Mouse (Mus musculus) forebrain, postnatal 0 days (tissue): Measurements from ENCODE around the gene Prr5l. TPM values are rescaled to one million over a fixed set of nuclear protein-coding genes. Genes with fewer than 3 reads are reported as not detected.
A peak's percentile ranks its signal among the peaks of the same experiment; 100 is the strongest.

Experiments used
- ATAC-seq: fragments of 200-750 bp; cut with Nextera tagmentation; 2 replicates; pipeline ENCODE4 v1.8.0; 2017; ENCODE audit warnings: mild to moderate bottlenecking, moderate library complexity
- DNase-seq: peaks from one replicate; pipeline ENCODE4 v3.0.0-alpha.2; 2015
- H3K27ac ChIP-seq: fragments of 300-500 bp; sonication (generic); 2 replicates; pipeline ENCODE4 v1.5.1; 2014; ENCODE audit warnings: low read depth, mild to moderate bottlenecking, antibody characterized with exemption, low read length, moderate library complexity, mixed read lengths
- H3K27me3 ChIP-seq: fragments of 300-500 bp; sonication (generic); 2 replicates; pipeline ENCODE4 v1.6.1; 2014; ENCODE audit warnings: mild to moderate bottlenecking, low read length, mixed read lengths; ENCODE audit not compliant: insufficient read depth
- H3K36me3 ChIP-seq: fragments of 300-500 bp; sonication (generic); 2 replicates; pipeline ENCODE4 v1.6.1; 2014; ENCODE audit warnings: mild to moderate bottlenecking, moderate library complexity; ENCODE audit not compliant: insufficient read depth
- H3K4me1 ChIP-seq: fragments of 300-500 bp; sonication (generic); 2 replicates; pipeline ENCODE4 v1.6.1; 2014; ENCODE audit warnings: antibody characterized with exemption; ENCODE audit not compliant: insufficient read depth
- H3K4me2 ChIP-seq: fragments of 300-500 bp; sonication (generic); 2 replicates; pipeline ENCODE4 v1.6.1; 2014; ENCODE audit warnings: low read depth, mild to moderate bottlenecking, moderate library complexity
- H3K4me3 ChIP-seq: fragments of 300-500 bp; sonication (generic); 2 replicates; pipeline ENCODE4 v1.5.1; 2014; ENCODE audit warnings: low read depth, low read length, mixed read lengths
- H3K9ac ChIP-seq: fragments of 300-500 bp; sonication (generic); 2 replicates; pipeline ENCODE4 v1.6.1; 2014; ENCODE audit warnings: mild to moderate bottlenecking
- H3K9me3 ChIP-seq: fragments of 300-500 bp; sonication (generic); 2 replicates; pipeline ENCODE4 v1.6.1; 2016; ENCODE audit warnings: low read length
- CTCF ChIP-seq: sonication (generic); IDR thresholded peaks from 2 replicates; pipeline ENCODE4 v1.5.1; 2016; ENCODE audit warnings: antibody characterized with exemption, control low read depth, low read depth
- WGBS: fragments of 180-500 bp; shearing (Covaris S2); extraction: QIAGEN DNeasy Blood & Tissue Kit; methylation state at CpG from one replicate; pipeline ENCODE4 v1.1.7; 2014; 5-methylcytosine and 5-hydroxymethylcytosine counted together
- polyA plus RNA-seq: library from polyadenylated mRNA; unstranded; fragments of >200 nt; fragmentation: Nextera tagmentation; extraction: Ambion mirVana; gene quantifications from 2 replicates; pipeline ENCODE4 v1.2.1, GENCODE M21; 2015
- total RNA-seq: library from RNA; depleted of rRNA; stranded (reverse); fragments of >200 nt; gene quantifications from 2 replicates; pipeline ENCODE4 v1.2.3, GENCODE M21; 2014

Gene Prr5l
- total and polyA plus RNA-seq, 2 experiments from 2014 or later = 4.2 to 5.6 TPM

GRCm38 (mm10) chr2:101762405-101762804 lies 120.4 kb downstream of the Prr5l start:
- DNase-seq = no peak

DNA sequence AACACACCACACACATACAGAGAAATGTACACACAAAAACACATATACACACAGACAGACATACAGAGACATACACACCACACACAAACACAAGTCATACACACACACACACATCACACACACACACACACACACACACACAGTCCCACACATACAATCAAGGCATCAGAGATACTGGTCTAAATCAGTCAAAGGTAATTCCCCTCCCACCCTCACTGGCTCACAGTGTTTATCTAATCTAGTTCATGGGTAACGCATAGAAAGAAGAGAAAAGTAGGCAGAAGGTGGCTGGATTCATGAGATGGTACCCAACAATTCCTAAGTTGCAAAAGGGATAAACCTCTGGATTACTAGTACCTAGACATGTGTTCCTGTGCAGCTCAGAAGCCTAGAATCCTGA lies 120.9 kb downstream of the Prr5l start:
- no peaks in the 10 kb centered on the region for H3K27me3 ChIP-seq
- no peak overlapping the region for H3K27ac ChIP-seq

More at GRCm38 (mm10) chr2:101762405-101762804, 120.4 kb downstream of the Prr5l start:
- Histone ChIP-seq H3K9ac (no peak overlapping the region), H3K4me3 (no peak overlapping the region), H3K27ac (no peak overlapping the region), H3K27me3 (no peaks in the 10 kb centered on the region), H3K4me1 (no peaks in the 10 kb centered on the region), H3K36me3 (no peaks in the 10 kb centered on the region), H3K4me2 (no peak overlapping the region), H3K9me3 (no peaks in the 10 kb centered on the region)
- 78% methylated on average over 10 of the region's 10 CpGs for WGBS
- no peak for ATAC-seq
- no peak for TF ChIP-seq CTCF

DNA sequence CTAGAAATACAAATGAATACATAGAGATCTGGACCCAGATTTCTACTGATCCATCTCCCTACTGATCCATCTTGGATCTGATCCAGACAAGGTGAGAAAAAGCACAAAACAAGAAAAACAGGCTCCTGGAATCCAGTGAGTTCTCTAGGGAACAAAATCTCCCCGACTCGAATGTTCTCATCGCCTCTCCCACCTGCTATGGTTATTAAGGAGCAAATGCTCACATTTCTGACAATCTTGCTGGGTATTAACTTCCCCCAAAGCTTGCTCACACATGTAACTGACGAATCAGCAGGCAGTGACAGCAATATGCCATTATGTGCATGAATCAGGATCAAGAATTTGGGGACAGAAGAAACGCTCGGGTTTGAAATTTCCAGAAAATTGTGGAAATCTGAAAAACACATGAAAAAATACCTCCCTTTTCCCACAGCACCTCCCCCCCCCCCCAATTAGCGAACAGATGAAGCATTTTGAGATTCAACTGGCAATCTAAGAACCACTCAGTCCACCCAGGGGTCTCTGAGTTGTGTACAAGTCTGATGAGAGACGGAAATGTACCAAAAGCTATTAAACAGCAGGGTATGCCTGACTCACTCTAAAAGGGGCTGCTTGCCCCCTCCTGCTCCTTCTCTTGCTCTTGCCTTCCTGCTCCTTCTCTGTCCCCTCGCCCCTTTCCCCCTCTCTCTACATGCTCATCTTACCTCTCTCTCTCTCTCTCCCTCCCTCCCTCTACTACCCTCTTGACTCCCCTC lies 123.1 kb downstream of the Prr5l start:
- Histone ChIP-seq H3K4me1 (0 out of 2 replicates have a peak, but pooled peaks cover 8% of the 10 kb centered on the region), H3K9ac (no peak overlapping the region), H3K9me3 (no peaks in the 10 kb centered on the region), H3K4me3 (no peak overlapping the region), H3K36me3 (no peaks in the 10 kb centered on the region), H3K4me2 (no peak overlapping the region), H3K27me3 (no peaks in the 10 kb centered on the region), H3K27ac (no peak overlapping the region)
- ATAC-seq (peak; percentile 54; the same call in 1 of the 2 replicates), DNase-seq (peak; percentile 13)
- TF ChIP-seq CTCF = no peak
- WGBS = 61% methylated on average over 9 of the region's 9 CpGs

More for the DNA sequence above, 120.9 kb downstream of the Prr5l start:
- Histone ChIP-seq H3K9ac (no peak overlapping the region), H3K4me1 (no peaks in the 10 kb centered on the region), H3K9me3 (no peaks in the 10 kb centered on the region), H3K4me2 (no peak overlapping the region), H3K4me3 (no peak overlapping the region), H3K36me3 (no peaks in the 10 kb centered on the region)
- DNase-seq (no peak), ATAC-seq (no peak)
- TF ChIP-seq CTCF = no peak
- 96% methylated on average over 1 of the region's 1 CpGs for WGBS

DNA sequence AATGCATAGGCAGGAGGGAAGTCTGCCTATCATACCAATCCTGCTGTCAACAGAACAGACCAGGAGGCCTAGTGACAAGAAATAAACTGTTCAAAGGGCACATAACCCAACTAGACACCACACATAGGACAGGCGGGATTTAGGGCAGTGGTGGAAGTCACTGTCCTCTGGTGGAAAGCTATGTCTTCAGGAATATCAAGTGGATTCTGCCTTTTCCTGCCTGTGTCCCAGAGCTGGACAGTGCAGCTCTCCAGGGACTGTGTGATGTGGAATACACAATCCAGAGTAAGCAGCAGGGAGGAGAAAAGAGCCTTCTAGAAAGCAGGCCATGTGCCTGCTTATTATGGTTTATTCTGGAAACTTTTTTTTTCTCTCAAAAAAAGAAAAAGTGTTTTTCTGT lies 125.0 kb downstream of the Prr5l start:
- Histone ChIP-seq H3K27me3 (no peaks in the 10 kb centered on the region), H3K4me1 (0 out of 2 replicates have a peak, but pooled peaks cover 8% of the 10 kb centered on the region), H3K4me3 (no peak overlapping the region), H3K36me3 (no peaks in the 10 kb centered on the region), H3K9me3 (no peaks in the 10 kb centered on the region), H3K4me2 (no peak overlapping the region), H3K27ac (no peak overlapping the region), H3K9ac (no peak overlapping the region)
- no peak for ATAC-seq
- 84% methylated on average over 1 of the region's 1 CpGs for WGBS
- no peak for DNase-seq
- TF ChIP-seq CTCF = no peak

DNA sequence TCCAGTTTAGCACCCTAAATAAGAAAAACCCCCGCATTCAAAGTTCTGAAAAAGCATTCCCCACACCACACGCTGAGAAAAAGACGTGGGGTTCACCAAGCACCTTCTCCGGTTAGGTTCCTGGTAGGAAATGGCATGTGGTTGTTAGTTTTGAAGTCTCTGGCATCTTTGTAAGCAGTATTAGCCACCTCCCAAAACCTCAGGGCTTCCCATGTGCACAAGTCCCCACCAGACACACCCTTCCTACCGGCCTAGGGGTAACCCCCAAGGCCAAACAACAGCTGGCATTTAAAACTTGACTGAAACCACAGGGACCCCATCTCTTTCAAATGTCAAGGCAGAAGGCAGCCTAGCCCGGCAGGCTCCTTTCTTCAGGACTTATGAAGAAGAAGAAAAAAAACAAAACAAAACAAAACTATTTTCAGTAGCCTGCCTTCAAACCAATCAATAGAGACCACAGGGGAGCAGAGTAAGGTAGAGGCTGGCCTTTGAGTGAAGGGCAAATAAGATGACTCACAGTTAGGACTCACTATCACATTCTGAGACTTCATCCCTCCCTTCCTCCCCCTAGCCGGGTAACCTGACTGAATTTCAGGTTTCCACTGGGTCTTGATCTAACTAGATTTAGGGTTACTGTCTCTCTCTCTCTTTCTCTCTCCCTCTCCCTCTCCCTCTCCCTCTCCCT lies 126.6 kb downstream of the Prr5l start:
- no peaks in the 10 kb centered on the region for H3K36me3 ChIP-seq
- no peak for TF ChIP-seq CTCF
- DNase-seq (no peak), ATAC-seq (no peak)
- H3K4me1 ChIP-seq = 0 out of 2 replicates have a peak, but pooled peaks cover 8% of the 10 kb centered on the region
- H3K9ac ChIP-seq = no peak overlapping the region
- WGBS = 35% methylated on average over 7 of the region's 7 CpGs
- H3K4me3 ChIP-seq = no peak overlapping the region
- no peaks in the 10 kb centered on the region for H3K27me3 ChIP-seq
- H3K4me2 ChIP-seq = no peak overlapping the region
- no peaks in the 10 kb centered on the region for H3K9me3 ChIP-seq
- H3K27ac ChIP-seq = no peak overlapping the region

GRCm38 (mm10) chr2:101754939-101755555 lies 127.8 kb downstream of the Prr5l start:
- 0 out of 2 replicates have a peak overlapping the region, but pooled peaks have one; percentile 5 for H3K4me3 ChIP-seq
- ATAC-seq = peak; percentile 43
- WGBS = 4% methylated on average over 11 of the region's 11 CpGs

More at GRCm38 (mm10) chr2:101754939-101755555, 127.8 kb downstream of the Prr5l start:
- Histone ChIP-seq H3K9ac (no peak overlapping the region), H3K4me2 (peak overlapping the region; percentile 37), H3K36me3 (no peaks in the 10 kb centered on the region), H3K4me1 (0 out of 2 replicates have a peak, but pooled peaks cover 8% of the 10 kb centered on the region), H3K27ac (no peak overlapping the region), H3K27me3 (no peaks in the 10 kb centered on the region), H3K9me3 (no peaks in the 10 kb centered on the region)
- DNase-seq = no peak
- no peak for TF ChIP-seq CTCF
